Mouse (Mus musculus) heart, adult 2 months (tissue): Measurements from ENCODE around the gene Nxpe2.

Experiments used
- CTCF ChIP-seq: fragments of 200-600 bp; IDR thresholded peaks from 2 replicates; pipeline ENCODE4 v1.8.1; 2022; ENCODE audit warnings: antibody characterized with exemption, mild to moderate bottlenecking, moderate library complexity
- EP300 ChIP-seq: fragments of 200-500 bp; IDR thresholded peaks from 2 replicates; pipeline ENCODE4 v1.6.1; 2011; ENCODE audit warnings: low read depth, low read length, control low read depth; ENCODE audit not compliant: insufficient read depth
- POLR2A ChIP-seq: fragments of 200-500 bp; IDR thresholded peaks from 2 replicates; pipeline ENCODE4 v1.6.1; 2011; ENCODE audit warnings: mild to moderate bottlenecking, low read depth, low read length, control low read depth; ENCODE audit not compliant: insufficient read depth

DNA sequence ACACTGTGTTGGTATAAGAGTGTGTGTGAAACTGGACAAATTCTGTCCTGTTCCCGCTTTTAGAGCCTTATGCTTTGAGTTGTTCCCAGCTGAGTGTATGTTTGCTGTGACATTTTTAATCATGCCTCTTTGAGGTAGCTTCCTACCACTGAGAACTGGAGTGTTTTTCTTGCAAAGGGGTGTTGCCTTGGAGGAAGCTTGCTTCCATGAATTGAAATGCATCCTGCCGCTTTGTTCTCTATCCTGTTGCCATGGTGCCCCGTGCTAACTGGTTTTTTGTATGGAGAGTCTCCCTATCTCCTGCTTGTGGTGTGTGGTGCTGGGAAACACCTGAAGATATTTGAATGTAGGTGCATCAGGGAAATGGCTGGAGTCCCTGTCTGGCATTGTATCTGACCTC, 39.1 kb downstream of the Nxpe2 start:
- TF ChIP-seq POLR2A = peak; percentile 76; the same call in 1 of the 2 replicates
- no peak for TF ChIP-seq CTCF
- 0 out of 2 replicates have a peak, but pooled peaks have one; percentile 67 for TF ChIP-seq EP300
